Mouse (Mus musculus): ENCODE measurements at regions not wholly inside any gene's neighbourhood (a gene's known extent, or its start where the extent isn't known, plus 50 kb on each side); places are given as distances from the start of the nearest gene placed in this dataset.

- ATAC-seq (ENCODE audit: insufficient number of reproducible peaks, insufficient read depth, low FRiP score, low read depth): no peak
- no peak overlapping the region for H3K27ac ChIP-seq (replicated peaks in 1 of 2; ENCODE audit: control insufficient read depth in 1 of 2, insufficient read depth in 1 of 2, low read depth in 2 of 2, low read length in 2 of 2)
- no peak overlapping the region for H3K4me3 ChIP-seq (ENCODE audit: control insufficient read depth in 1 of 2, insufficient read depth in 1 of 2, low read depth in 1 of 2, low read length in 2 of 2)
- WGBS: 70% methylated on average over 4 of the region's 4 CpGs
- no peaks in the 10 kb centered on the region for H3K27me3 ChIP-seq (ENCODE audit: control insufficient read depth, insufficient read depth, low read length)
- H3K9me3 ChIP-seq (ENCODE audit: control insufficient read depth, low read length): no peaks in the 10 kb centered on the region
- no peak overlapping the region for H3K9ac ChIP-seq (ENCODE audit: low read length)
- no peaks in the 10 kb centered on the region for H3K4me1 ChIP-seq (ENCODE audit: control insufficient read depth in 2 of 2, insufficient read depth in 2 of 2, low read length in 2 of 2)
- H3K4me2 ChIP-seq (ENCODE audit: low read length): no peak overlapping the region
- no peaks in the 10 kb centered on the region for H3K36me3 ChIP-seq (ENCODE audit: control insufficient read depth, insufficient read depth, low read length)
These were observed 96.1 kb upstream of the Hdgfl1 start for GRCm38 (mm10) chr13:26865930-26866555.

GRCm38 (mm10) chr13:26867794-26868193 is 97.8 kb upstream of the Hdgfl1 start:
- WGBS: 71% methylated on average over 3 of the region's 3 CpGs
- ATAC-seq (ENCODE audit: insufficient number of reproducible peaks, insufficient read depth, low FRiP score, low read depth): no peak
- Histone ChIP-seq H3K4me2 (ENCODE audit: low read length) (no peak overlapping the region), H3K4me3 (ENCODE audit: control insufficient read depth in 1 of 2, insufficient read depth in 1 of 2, low read depth in 1 of 2, low read length in 2 of 2) (no peak overlapping the region), H3K4me1 (ENCODE audit: control insufficient read depth in 2 of 2, insufficient read depth in 2 of 2, low read length in 2 of 2) (no peaks in the 10 kb centered on the region), H3K9ac (ENCODE audit: low read length) (no peak overlapping the region), H3K36me3 (ENCODE audit: control insufficient read depth, insufficient read depth, low read length) (no peaks in the 10 kb centered on the region), H3K27ac (replicated peaks in 1 of 2; ENCODE audit: control insufficient read depth in 1 of 2, insufficient read depth in 1 of 2, low read depth in 2 of 2, low read length in 2 of 2) (no peak overlapping the region), H3K27me3 (ENCODE audit: control insufficient read depth, insufficient read depth, low read length) (no peaks in the 10 kb centered on the region), H3K9me3 (ENCODE audit: control insufficient read depth, low read length) (no peaks in the 10 kb centered on the region)

GRCm38 (mm10) chr13:26916477-26916876 is 140.9 kb upstream of the Prl start:
- no peak for ATAC-seq (ENCODE audit: insufficient number of reproducible peaks, insufficient read depth, low FRiP score, low read depth)
- no peaks in the 10 kb centered on the region for H3K36me3 ChIP-seq (ENCODE audit: control insufficient read depth, insufficient read depth, low read length)
- H3K4me3 ChIP-seq (ENCODE audit: control insufficient read depth in 1 of 2, insufficient read depth in 1 of 2, low read depth in 1 of 2, low read length in 2 of 2): no peak overlapping the region
- H3K4me2 ChIP-seq (ENCODE audit: low read length): no peak overlapping the region
- no peaks in the 10 kb centered on the region for H3K27me3 ChIP-seq (ENCODE audit: control insufficient read depth, insufficient read depth, low read length)
- H3K9ac ChIP-seq (ENCODE audit: low read length): no peak overlapping the region
- no peak overlapping the region for H3K27ac ChIP-seq (replicated peaks in 1 of 2; ENCODE audit: control insufficient read depth in 1 of 2, insufficient read depth in 1 of 2, low read depth in 2 of 2, low read length in 2 of 2)
- H3K4me1 ChIP-seq (ENCODE audit: control insufficient read depth in 2 of 2, insufficient read depth in 2 of 2, low read length in 2 of 2): no peaks in the 10 kb centered on the region; a peak in 1 of 4 replicates
- 0 out of 2 replicates have a peak, but pooled peaks cover 3% of the 10 kb centered on the region for H3K9me3 ChIP-seq (ENCODE audit: control insufficient read depth, low read length)
- 41% methylated on average over 7 of the region's 7 CpGs for WGBS

GRCm38 (mm10) chr13:26932695-26933438 is 124.5 kb upstream of the Prl start:
- ATAC-seq (ENCODE audit: insufficient number of reproducible peaks, insufficient read depth, low FRiP score, low read depth): peak; percentile 72

GRCm38 (mm10) chr13:26933838-26934237 is 123.5 kb upstream of the Prl start:
- no peak for ATAC-seq (ENCODE audit: insufficient number of reproducible peaks, insufficient read depth, low FRiP score, low read depth)
- Histone ChIP-seq H3K27me3 (ENCODE audit: control insufficient read depth, insufficient read depth, low read length) (no peaks in the 10 kb centered on the region), H3K36me3 (ENCODE audit: control insufficient read depth, insufficient read depth, low read length) (no peaks in the 10 kb centered on the region), H3K4me3 (ENCODE audit: control insufficient read depth in 1 of 2, insufficient read depth in 1 of 2, low read depth in 1 of 2, low read length in 2 of 2) (no peak overlapping the region), H3K4me2 (ENCODE audit: low read length) (no peak overlapping the region), H3K4me1 (ENCODE audit: control insufficient read depth in 2 of 2, insufficient read depth in 2 of 2, low read length in 2 of 2) (no peaks in the 10 kb centered on the region), H3K9ac (ENCODE audit: low read length) (no peak overlapping the region), H3K9me3 (ENCODE audit: control insufficient read depth, low read length) (no peaks in the 10 kb centered on the region), H3K27ac (replicated peaks in 1 of 2; ENCODE audit: control insufficient read depth in 1 of 2, insufficient read depth in 1 of 2, low read depth in 2 of 2, low read length in 2 of 2) (peak overlapping the region in 1 of 2 experiments; percentile 8; a peak in 1 of 4 replicates)
- WGBS: 71% methylated on average over 5 of the region's 5 CpGs

More at GRCm38 (mm10) chr13:26932695-26933438, 124.5 kb upstream of the Prl start:
- H3K4me1 ChIP-seq (ENCODE audit: control insufficient read depth in 2 of 2, insufficient read depth in 2 of 2, low read length in 2 of 2): no peaks in the 10 kb centered on the region
- no peaks in the 10 kb centered on the region for H3K36me3 ChIP-seq (ENCODE audit: control insufficient read depth, insufficient read depth, low read length)
- H3K4me2 ChIP-seq (ENCODE audit: low read length): no peak overlapping the region
- no peaks in the 10 kb centered on the region for H3K9me3 ChIP-seq (ENCODE audit: control insufficient read depth, low read length)
- 54% methylated on average over 4 of the region's 4 CpGs for WGBS
- H3K4me3 ChIP-seq (ENCODE audit: control insufficient read depth in 1 of 2, insufficient read depth in 1 of 2, low read depth in 1 of 2, low read length in 2 of 2): no peak overlapping the region
- no peak overlapping the region for H3K9ac ChIP-seq (ENCODE audit: low read length)
- H3K27ac ChIP-seq (replicated peaks in 1 of 2; ENCODE audit: control insufficient read depth in 1 of 2, insufficient read depth in 1 of 2, low read depth in 2 of 2, low read length in 2 of 2): peak overlapping the region; percentile 55 to 58; a peak in 3 of 4 replicates
- no peaks in the 10 kb centered on the region for H3K27me3 ChIP-seq (ENCODE audit: control insufficient read depth, insufficient read depth, low read length)

GRCm38 (mm10) chr13:26940436-26940835 is 116.9 kb upstream of the Prl start:
- Histone ChIP-seq H3K4me2 (ENCODE audit: low read length) (no peak overlapping the region), H3K36me3 (ENCODE audit: control insufficient read depth, insufficient read depth, low read length) (no peaks in the 10 kb centered on the region), H3K27me3 (ENCODE audit: control insufficient read depth, insufficient read depth, low read length) (no peaks in the 10 kb centered on the region), H3K4me3 (ENCODE audit: control insufficient read depth in 1 of 2, insufficient read depth in 1 of 2, low read depth in 1 of 2, low read length in 2 of 2) (no peak overlapping the region), H3K4me1 (ENCODE audit: control insufficient read depth in 2 of 2, insufficient read depth in 2 of 2, low read length in 2 of 2) (no peaks in the 10 kb centered on the region), H3K27ac (replicated peaks in 1 of 2; ENCODE audit: control insufficient read depth in 1 of 2, insufficient read depth in 1 of 2, low read depth in 2 of 2, low read length in 2 of 2) (no peak overlapping the region), H3K9me3 (ENCODE audit: control insufficient read depth, low read length) (no peaks in the 10 kb centered on the region), H3K9ac (ENCODE audit: low read length) (no peak overlapping the region)
- no peak for ATAC-seq (ENCODE audit: insufficient number of reproducible peaks, insufficient read depth, low FRiP score, low read depth)

- Histone ChIP-seq H3K4me3 (ENCODE audit: control insufficient read depth in 1 of 2, insufficient read depth in 1 of 2, low read depth in 1 of 2, low read length in 2 of 2) (no peak overlapping the region), H3K4me2 (ENCODE audit: low read length) (no peak overlapping the region), H3K9me3 (ENCODE audit: control insufficient read depth, low read length) (no peaks in the 10 kb centered on the region), H3K4me1 (ENCODE audit: control insufficient read depth in 2 of 2, insufficient read depth in 2 of 2, low read length in 2 of 2) (no peaks in the 10 kb centered on the region), H3K36me3 (ENCODE audit: control insufficient read depth, insufficient read depth, low read length) (no peaks in the 10 kb centered on the region), H3K9ac (ENCODE audit: low read length) (no peak overlapping the region), H3K27ac (replicated peaks in 1 of 2; ENCODE audit: control insufficient read depth in 1 of 2, insufficient read depth in 1 of 2, low read depth in 2 of 2, low read length in 2 of 2) (no peak overlapping the region), H3K27me3 (ENCODE audit: control insufficient read depth, insufficient read depth, low read length) (no peaks in the 10 kb centered on the region)
- WGBS: 80% methylated on average over 3 of the region's 3 CpGs
- ATAC-seq (ENCODE audit: insufficient number of reproducible peaks, insufficient read depth, low FRiP score, low read depth): no peak
These were observed 112.9 kb upstream of the Prl start for GRCm38 (mm10) chr13:26944487-26944886.
